Mouse (Mus musculus) spleen, postnatal 10 days (tissue): Measurements from ENCODE around the gene Sept12.
A peak's percentile ranks its signal among the peaks of the same experiment; 100 is the strongest.

Source experiments
- DNase-seq, 2 experiments: peaks; one replicate each; pipeline ENCODE4 v3.0.0; 2021 to 2022; ENCODE audit warnings: low spot score in 2 of 2

Sept12 gene

GRCm38 (mm10) chr16:4974521-4974920 lies 23.1 kb downstream of the Sept12 start:
- no peak for DNase-seq

- peak in 1 of 2 experiments; percentile 49 for DNase-seq
These were observed 26.0 kb downstream of the Sept12 start for GRCm38 (mm10) chr16:4971626-4972025.

GRCm38 (mm10) chr16:4969055-4969843 lies 28.4 kb downstream of the Sept12 start:
- peak in 1 of 2 experiments; percentile 33 for DNase-seq

- no peak for DNase-seq
These were observed 29.2 kb downstream of the Sept12 start for GRCm38 (mm10) chr16:4968426-4968825.

GRCm38 (mm10) chr16:4965392-4966129 lies 32.1 kb downstream of the Sept12 start:
- DNase-seq = no peak

- DNase-seq = no peak
These were observed 32.8 kb downstream of the Sept12 start for GRCm38 (mm10) chr16:4964731-4965391.

GRCm38 (mm10) chr16:4963797-4964709 lies 33.6 kb downstream of the Sept12 start, which contains the start of gene Anks3:
Gene Anks3 (minus strand): TSS chr16:4964205.
- DNase-seq = peak; percentile 95 to 97

- DNase-seq = no peak
These were observed 34.3 kb downstream of the Sept12 start for GRCm38 (mm10) chr16:4963346-4963745.

GRCm38 (mm10) chr16:4960260-4960659 lies 37.4 kb downstream of the Sept12 start:
- DNase-seq = no peak

GRCm38 (mm10) chr16:4957446-4957845 lies 40.2 kb downstream of the Sept12 start:
- DNase-seq = no peak

GRCm38 (mm10) chr16:4956609-4957008 lies 41.0 kb downstream of the Sept12 start:
- DNase-seq = no peak

GRCm38 (mm10) chr16:4947378-4947777 lies 50.3 kb downstream of the Sept12 start:
- no peak for DNase-seq

- DNase-seq = no peak
These were observed 51.5 kb downstream of the Sept12 start for GRCm38 (mm10) chr16:4946155-4946554.

- DNase-seq = no peak
These were observed 52.2 kb downstream of the Sept12 start for GRCm38 (mm10) chr16:4945415-4945814.

- no peak for DNase-seq
These were observed 54.2 kb downstream of the Sept12 start for GRCm38 (mm10) chr16:4943431-4943830.

GRCm38 (mm10) chr16:4942868-4943267 lies 54.8 kb downstream of the Sept12 start:
- no peak for DNase-seq

- no peak for DNase-seq
These were observed 56.6 kb downstream of the Sept12 start for GRCm38 (mm10) chr16:4941016-4941415.

GRCm38 (mm10) chr16:4940311-4940850 lies 57.3 kb downstream of the Sept12 start:
- no peak for DNase-seq

GRCm38 (mm10) chr16:4939412-4939811 lies 58.2 kb downstream of the Sept12 start:
- DNase-seq = peak in 1 of 2 experiments; percentile 39

- peak; percentile 86 to 95 for DNase-seq
These were observed 58.7 kb downstream of the Sept12 start for GRCm38 (mm10) chr16:4938989-4939388.

- DNase-seq = no peak
These were observed 59.2 kb downstream of the Sept12 start, which contains the start of gene Nudt16l1 for GRCm38 (mm10) chr16:4938461-4938860. Gene Nudt16l1 (plus strand): TSS chr16:4938761.
